ENCODE assay signal across 23 mouse cellular contexts in the genomic region with DNA sequence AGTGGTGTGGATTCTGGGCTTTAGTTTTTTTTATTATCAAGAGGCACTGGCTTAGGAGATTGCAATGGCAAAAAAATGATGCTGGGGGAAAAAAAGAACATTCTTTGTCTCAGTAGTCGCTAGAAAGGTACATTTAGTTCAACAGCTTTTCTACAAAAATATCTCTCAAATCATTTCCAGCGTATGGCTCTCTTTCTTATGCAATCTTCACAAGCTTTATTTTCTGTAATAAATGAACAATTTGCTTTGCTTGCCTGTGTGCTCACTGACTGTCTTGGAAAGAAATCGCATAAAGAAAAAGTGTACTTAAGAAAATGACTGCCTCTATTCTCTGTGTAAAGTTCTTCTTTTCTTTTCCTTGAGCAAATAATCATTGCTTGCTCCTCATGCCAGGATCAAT.
"Had no signal": no experiment of that assay in that cellular context is flagged by ENCODE, and none has a peak within 500 bp of the region (broad histone marks: within the 10 kb centered on the region; RNA-seq: fewer than 3 reads in every experiment).

No protein-coding gene starts in this region.

- H3K4me3 ChIP-seq: gastrocnemius, adult 2 months; heart, embryonic 10.5 days; heart, embryonic 12.5 days; hindbrain, embryonic 10.5 days; hindbrain, embryonic 12.5 days; intestine, embryonic 15.5 days; limb, embryonic 10.5 days; limb, embryonic 12.5 days; liver, embryonic 13.5 days; liver, embryonic 15.5 days had no signal

- H3K27ac ChIP-seq: gastrocnemius, adult 2 months; heart, embryonic 10.5 days; hindbrain, embryonic 10.5 days; hindbrain, embryonic 12.5 days; hindbrain, embryonic 14.5 days; intestine, embryonic 15.5 days; limb, embryonic 10.5 days; limb, embryonic 12.5 days; liver, embryonic 13.5 days; liver, embryonic 15.5 days had no signal

- DNase-seq: gastrocnemius, adult 2 months; gastrocnemius, postnatal 10 days; gastrocnemius, postnatal 25 days; heart, adult 18-20 months; heart, postnatal 10 days; heart, postnatal 4 days; kidney, adult 18-20 months; kidney, adult 8-10 months; kidney, postnatal 10 days; kidney, postnatal 25 days; kidney, postnatal 4 days; layer of hippocampus, adult 9-11 months; liver; liver, embryonic 13.5 days had no signal
